Mouse (Mus musculus) large intestine, adult 2 months (tissue): ENCODE results near the gene Zfyve21. TPM values are rescaled to one million over a fixed set of nuclear protein-coding genes. Genes with fewer than 3 reads are reported as not detected.

Experiments used
- DNase-seq: peaks from one replicate; pipeline ENCODE4 v3.0.0-alpha.2; 2012; ENCODE audit warnings: low read depth, low spot score
- WGBS: fragments of 180-500 bp; shearing (Covaris S2); methylation state at CpG from one replicate; pipeline ENCODE4 v1.1.7; 2018; 5-methylcytosine and 5-hydroxymethylcytosine counted together
- polyA plus RNA-seq: library from polyadenylated mRNA; depleted of rRNA; stranded (reverse); fragments of >200 nt; gene quantifications from 2 replicates; pipeline ENCODE4 v1.2.3, GENCODE M21; 2012; rRNA removed

The Zfyve21 gene
- 95.0 and 118 TPM in 2 replicates for polyA plus RNA-seq

DNA sequence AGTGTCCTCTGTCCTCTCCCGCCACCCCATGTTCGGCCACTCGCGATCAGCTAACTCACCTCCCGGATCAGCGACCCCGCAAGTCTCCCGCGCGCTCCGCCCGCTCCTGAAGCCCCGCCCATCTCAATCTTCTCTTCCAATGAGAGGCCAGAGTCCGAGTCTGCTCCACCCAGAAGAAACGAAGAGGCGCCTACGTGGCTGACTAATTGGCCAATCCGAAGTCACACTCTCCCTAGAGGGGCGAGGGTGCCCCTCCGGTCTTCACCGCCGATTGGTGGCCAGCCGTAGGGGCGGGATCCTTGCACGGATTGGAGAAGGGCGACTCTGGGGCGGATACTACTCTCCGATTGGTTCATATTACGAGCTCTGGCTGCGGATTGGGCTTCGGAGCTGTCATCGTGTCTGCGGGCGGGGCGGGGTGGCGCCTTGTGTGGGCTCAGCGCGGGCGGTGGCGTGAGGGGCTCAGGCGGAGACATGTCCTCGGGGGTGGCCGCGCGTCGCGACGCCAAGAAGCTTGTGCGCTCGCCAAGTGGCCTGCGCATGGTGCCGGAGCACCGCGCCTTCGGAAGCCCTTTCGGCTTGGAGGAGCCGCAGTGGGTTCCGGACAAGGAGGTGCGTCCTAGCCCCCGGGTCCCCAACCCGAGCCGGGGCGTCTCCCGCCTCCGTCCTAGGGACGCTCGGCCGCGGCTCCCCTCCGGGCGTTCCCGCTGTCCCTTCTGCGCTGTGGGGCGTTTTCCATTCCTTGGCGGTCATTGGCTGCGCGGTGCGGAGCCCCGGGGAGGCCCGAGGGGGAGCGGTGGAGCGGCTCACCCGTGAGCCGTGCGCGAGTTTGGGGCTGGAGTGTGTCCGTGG is at the start of gene Zfyve21, which contains the start of gene Xrcc3:
Gene Zfyve21, plus strand, starts transcription at position 405 of the 852 bp plus-strand sequence.
Gene Xrcc3, minus strand, starts transcription at position 108 of the 852 bp plus-strand sequence.
- DNase-seq: peak; percentile 98
- WGBS: under 1% methylated on average over 87 of the region's 87 CpGs

- WGBS: 69% methylated on average over 16 of the region's 16 CpGs
Observed at GRCm38 (mm10) chr12:111766313-111767236, 47.4 kb upstream of the Zfyve21 start.

DNA sequence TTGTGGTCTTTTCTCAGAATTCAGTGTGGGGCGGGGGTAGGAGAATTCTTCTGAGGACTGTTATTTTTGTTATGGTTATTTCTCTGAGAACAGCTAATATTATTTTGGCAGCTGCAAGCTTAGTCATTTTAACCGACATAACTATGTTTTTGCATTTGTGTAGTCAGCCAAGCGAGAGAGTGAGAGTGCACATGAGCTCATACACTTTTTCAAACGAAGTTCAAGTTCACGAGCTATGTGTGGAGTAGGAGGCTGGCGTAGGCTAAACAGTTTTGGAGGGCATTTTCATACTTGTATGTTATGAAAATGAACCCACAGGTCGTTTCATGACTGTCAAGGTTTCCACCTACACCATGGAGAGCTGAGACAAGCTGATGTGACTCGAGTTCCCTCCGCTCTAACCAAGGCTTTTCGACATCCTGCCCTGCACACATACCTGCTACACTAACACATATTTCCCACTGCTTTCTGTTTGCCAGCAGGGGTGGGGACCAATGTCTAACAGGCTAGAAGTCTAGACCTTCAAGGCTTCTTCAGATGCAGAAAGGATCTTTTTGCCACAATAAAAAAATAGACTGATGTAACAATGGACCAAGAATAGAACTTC is 45.5 kb upstream of the Zfyve21 start:
- WGBS: 71% methylated on average over 10 of the region's 10 CpGs
- no peak for DNase-seq

More at GRCm38 (mm10) chr12:111766313-111767236, 47.4 kb upstream of the Zfyve21 start:
- no peak for DNase-seq

GRCm38 (mm10) chr12:111769306-111769705 is 44.7 kb upstream of the Zfyve21 start:
- DNase-seq: no peak
- WGBS: 13% methylated on average over 10 of the region's 10 CpGs

GRCm38 (mm10) chr12:111769816-111770577 is 44.0 kb upstream of the Zfyve21 start:
- no peak for DNase-seq
- WGBS: 51% methylated on average over 8 of the region's 9 CpGs

DNA sequence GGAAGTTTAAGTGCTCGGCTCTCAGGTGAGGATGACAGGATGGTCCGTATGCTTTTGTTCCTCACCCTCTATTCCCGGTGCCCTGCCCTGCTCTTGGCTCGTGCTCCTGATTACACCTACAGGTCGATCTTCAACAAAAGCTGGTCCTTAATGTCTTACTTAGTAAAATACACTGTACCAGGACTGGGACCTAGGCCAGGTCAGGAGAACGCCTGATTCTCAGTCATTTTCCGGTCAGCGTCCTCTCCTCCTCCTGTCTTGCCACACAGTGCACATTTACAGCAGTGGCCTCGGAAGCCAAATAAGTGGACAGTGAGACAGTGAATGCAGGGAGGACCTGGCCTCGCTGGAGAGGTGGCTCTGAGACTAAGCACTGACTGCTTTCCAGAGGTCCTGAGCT is 43.3 kb upstream of the Zfyve21 start:
- DNase-seq: no peak
- 76% methylated on average over 10 of the region's 10 CpGs for WGBS

- DNase-seq: no peak
- WGBS: 81% methylated on average over 16 of the region's 16 CpGs
Observed at GRCm38 (mm10) chr12:111774156-111774555, 39.8 kb upstream of the Zfyve21 start.

GRCm38 (mm10) chr12:111774845-111775244 is 39.1 kb upstream of the Zfyve21 start:
- DNase-seq: no peak
- 88% methylated on average over 15 of the region's 15 CpGs for WGBS

DNA sequence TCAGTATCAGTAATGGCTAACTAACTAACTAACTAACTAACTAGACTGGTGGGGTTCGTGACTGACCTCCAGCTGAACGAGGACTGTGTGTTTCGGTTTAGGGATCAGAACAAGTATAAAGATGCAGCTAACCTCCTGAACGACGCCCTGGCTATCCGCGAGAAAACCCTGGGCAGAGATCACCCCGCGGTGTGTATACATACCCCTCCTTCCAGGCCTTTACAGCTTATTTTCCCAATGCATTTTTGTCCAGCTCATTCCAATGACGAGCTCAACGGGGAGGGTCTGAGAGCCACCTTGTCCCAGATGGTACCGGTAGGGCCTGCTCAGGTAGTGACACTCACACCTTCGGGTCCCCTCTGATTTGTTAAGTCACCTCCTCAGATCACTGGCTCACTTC is 36.1 kb upstream of the Zfyve21 start:
- 76% methylated on average over 13 of the region's 13 CpGs for WGBS

GRCm38 (mm10) chr12:111779544-111779943 is 34.4 kb upstream of the Zfyve21 start:
- WGBS: 89% methylated on average over 1 of the region's 1 CpGs
- DNase-seq: no peak

More for the DNA sequence above, 36.1 kb upstream of the Zfyve21 start:
- no peak for DNase-seq

DNA sequence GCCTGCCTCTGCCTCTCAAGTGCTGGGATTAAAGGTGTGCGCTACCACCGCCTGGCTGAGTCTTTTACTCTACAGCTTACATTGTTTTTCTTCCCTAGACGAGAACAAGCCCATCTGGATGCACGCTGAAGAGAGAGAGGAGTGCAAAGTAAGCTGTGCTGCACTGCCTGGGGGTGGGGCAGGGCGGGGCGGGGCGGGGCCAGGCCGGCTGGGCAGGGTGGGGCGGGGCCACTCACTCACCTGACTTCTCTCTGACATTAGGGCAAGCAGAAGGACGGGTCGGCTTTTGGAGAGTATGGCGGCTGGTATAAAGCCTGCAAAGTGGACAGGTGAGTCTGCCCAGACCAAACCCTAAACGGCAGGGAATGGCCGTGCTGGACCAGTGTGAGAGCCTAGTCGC is 28.8 kb upstream of the Zfyve21 start:
- WGBS: 37% methylated on average over 15 of the region's 15 CpGs
- DNase-seq: no peak

DNA sequence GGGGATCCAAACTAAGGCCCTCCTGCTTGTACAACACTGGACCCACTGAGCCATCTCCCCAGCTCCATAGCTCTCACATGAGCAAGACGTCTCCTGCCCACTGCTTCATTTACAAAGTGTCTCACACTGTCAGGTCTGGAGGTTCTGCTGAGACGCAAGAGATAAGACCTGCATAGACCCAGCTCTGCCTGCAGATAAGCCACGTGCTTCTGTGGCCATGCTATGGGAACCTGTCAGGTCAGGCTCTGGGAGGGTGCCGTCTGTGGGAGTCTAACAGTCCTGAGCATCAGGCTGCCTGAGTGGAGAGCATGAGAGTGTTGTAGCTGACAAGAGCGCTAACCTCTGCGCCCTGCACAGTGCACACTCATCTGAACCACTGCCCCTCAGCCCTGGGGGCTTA is 27.0 kb upstream of the Zfyve21 start:
- no peak for DNase-seq
- whole genome bisulfite sequencing: 92% methylated on average over 6 of the region's 6 CpGs

DNA sequence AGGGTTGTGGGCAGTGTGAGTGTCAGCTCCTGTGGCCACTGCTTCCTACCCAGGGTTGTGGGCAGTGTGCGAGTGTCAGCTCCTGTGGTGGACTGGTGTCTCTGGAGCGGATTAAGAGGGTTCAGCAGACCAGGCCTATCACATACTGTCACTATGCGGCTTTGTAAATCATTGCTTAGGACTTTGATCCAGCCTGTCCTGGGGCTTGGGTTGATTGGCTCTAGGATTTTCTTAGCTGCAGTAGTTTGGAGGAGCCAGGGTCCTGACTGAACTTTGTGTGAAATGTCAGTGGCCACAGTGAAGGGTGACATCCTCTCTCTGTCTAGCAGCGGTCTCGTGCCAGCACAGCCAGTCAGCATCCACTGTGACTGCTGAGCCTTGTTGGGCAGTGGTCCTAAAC is 23.9 kb upstream of the Zfyve21 start:
- no peak for DNase-seq
- 87% methylated on average over 5 of the region's 5 CpGs for WGBS

DNA sequence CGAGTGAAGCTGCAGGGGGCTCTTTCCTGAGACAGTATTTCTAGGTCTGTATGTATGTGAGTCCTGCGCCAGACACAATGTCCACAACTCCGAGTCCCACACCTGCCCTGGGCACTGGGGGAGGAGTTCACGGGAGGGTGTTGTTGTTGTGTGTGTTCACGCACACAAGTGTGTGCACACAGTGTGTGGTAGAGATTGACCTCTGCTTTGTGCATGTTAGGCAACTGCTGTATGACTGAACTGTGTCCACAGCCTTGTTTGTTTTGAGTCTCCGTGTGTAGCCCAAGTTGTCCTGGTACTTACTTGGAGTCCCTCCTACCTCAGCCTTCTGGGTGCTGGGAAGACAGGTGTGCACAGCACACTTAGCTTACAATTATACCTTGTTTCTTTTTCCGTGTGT is 23.3 kb upstream of the Zfyve21 start:
- no peak for DNase-seq
- WGBS: 81% methylated on average over 7 of the region's 7 CpGs

DNA sequence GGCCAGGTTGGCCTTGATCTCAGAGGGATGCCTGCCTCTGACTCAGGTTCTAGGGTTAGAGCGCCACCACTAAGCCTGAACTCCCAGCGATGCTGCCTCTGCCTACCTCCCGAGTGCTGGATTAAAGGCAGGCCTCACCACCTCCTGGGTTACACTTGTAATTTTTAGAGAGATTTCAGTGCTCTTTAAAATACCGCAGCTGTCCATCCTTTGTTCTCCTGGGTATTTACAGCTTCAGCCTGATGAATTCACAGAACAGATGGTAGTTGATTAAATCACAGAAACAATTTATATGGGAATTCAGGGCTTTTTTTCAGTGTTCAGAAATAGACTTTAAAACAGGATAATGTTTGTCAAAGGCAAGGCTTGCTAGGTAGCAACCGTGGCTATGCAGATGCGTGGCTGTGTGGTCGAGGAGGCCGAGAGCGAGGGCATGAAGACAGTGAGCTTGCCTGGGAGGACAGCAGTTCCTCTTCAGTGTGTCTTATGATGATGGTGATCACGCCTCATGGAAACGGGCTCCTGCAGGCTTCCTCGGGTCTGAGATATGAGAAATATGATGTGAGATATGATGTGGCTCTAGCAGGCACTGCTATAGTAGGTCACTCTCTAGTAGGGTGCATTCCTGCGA is 22.4 kb upstream of the Zfyve21 start:
- DNase-seq: no peak
- 91% methylated on average over 13 of the region's 13 CpGs for WGBS

- DNase-seq: no peak
- WGBS: 38% methylated on average over 22 of the region's 22 CpGs
Observed at GRCm38 (mm10) chr12:111794102-111794501, 19.9 kb upstream of the Zfyve21 start.

DNA sequence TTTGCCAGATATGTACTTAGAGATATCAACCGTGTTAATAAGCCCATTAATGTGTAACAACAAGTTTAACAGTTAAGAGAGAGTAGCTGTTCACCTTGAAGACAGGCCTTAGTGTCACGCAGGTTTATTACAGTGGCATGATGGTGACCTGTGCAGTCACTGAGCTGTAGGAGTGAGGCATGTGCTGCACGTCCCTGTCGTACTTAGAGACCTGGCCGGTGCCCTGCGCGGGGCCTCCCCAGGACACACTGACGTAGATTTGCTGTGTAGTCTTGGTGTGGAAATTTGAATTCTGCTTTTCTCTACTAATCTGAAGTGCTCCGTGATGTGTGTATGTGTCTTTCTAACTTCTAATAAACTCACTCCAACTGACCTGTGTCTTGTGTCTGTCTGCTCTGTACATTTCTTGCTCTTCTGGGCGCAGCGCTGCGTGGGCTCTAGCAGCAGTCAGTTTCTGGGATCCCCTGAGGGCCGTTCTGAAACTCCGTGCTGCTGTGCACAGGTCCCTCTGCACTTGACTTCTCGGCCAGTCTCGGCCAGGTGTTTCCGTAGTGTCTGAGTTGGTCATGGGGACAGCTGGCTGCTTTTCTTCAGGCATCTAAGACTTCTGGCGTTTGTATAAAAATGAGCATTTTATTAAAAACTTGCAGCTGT is 19.3 kb upstream of the Zfyve21 start:
- DNase-seq: no peak
- WGBS: 86% methylated on average over 18 of the region's 18 CpGs

DNA sequence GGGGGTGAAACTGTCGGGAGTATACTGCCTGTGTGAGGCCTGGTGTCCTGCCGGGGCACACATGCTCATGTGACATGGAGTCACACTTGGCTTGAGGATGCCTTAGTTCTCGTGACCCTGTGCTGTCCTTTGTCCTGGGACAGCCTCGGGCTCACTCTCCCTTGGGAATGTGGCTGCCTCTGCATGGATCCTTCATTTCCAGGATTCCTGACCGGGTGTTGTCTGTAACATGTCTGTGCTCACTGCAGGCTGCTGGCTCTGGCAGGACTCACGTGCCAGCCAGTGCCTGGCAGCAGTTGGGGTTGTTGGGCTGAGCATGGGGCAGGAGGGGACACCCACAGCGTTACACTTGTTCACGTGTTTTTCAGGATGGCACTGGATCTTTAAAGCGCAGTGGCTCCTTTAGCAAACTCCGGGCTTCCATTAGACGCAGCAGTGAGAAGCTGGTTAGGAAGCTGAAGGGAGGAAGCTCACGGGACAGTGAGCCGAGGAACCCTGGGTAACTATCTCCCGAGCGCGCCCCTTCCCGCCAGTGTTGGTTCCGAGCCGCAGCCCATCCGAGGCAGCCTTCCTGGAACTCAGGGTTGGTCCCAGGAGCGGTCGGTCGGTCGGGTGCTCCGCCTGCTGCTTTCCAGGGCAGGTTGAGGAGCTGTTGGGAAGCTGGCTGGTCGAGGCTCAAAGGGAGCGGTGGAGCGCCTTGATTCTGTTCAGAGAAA is 18.6 kb upstream of the Zfyve21 start:
- 92% methylated on average over 28 of the region's 28 CpGs for WGBS
- DNase-seq: no peak
